Mouse (Mus musculus) telencephalon, adult 2 months (tissue): ENCODE data around the gene Trim52.
"Not testable (repeated sequence)": the region's sequence is repeated elsewhere in the genome, so short reads cannot be mapped to it uniquely, and the experiment has no call there.

Experiments
- DNase-seq: peaks from one replicate; pipeline ENCODE4 v3.0.0-alpha.2; 2011; ENCODE audit warnings: low read depth, low spot score

Gene Trim52

DNA sequence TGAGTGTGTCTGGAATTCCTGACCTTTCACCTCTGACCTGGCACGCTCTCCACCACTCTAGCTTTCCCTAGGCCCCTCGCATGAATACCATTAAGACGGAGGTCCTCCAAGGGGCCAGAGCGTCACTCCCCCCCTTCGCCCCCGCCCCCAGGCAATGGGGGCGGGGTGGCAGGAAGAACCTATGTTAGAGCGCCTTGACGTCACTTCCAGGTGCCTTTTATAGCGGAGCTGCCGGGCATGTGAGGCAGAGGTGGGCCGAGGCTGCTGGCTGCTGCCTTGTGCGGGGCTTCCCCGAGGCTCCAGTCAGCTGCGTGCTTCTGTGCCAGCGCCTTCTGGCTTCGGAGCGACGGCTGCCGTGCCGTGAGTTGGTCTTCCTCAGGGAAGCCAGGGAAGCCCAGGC, at the start of gene Trim52:
Gene Trim52 (plus strand): TSS at position 219 of the 400 bp plus-strand sequence.
- DNase-seq, result no peak

DNA sequence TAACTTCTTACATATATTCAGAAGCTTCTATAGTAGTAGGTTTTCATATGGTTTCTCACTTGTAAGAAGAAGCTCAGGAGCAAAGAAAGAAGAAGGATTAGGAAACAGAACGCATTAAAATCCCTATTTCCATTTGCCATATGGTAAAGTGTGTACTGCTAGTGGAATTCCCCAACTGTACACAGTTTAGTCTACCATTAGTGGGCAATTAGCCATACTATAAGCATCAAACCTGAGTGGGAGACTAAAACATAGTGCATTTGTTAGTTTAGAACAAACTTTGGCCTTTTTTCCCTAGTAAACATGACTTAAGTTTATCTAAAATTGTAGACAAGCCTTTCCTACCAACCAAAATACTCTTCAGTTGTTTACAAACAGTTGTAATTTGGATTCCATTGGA, 33.4 kb upstream of the Trim52 start:
- no peak for DNase-seq

DNA sequence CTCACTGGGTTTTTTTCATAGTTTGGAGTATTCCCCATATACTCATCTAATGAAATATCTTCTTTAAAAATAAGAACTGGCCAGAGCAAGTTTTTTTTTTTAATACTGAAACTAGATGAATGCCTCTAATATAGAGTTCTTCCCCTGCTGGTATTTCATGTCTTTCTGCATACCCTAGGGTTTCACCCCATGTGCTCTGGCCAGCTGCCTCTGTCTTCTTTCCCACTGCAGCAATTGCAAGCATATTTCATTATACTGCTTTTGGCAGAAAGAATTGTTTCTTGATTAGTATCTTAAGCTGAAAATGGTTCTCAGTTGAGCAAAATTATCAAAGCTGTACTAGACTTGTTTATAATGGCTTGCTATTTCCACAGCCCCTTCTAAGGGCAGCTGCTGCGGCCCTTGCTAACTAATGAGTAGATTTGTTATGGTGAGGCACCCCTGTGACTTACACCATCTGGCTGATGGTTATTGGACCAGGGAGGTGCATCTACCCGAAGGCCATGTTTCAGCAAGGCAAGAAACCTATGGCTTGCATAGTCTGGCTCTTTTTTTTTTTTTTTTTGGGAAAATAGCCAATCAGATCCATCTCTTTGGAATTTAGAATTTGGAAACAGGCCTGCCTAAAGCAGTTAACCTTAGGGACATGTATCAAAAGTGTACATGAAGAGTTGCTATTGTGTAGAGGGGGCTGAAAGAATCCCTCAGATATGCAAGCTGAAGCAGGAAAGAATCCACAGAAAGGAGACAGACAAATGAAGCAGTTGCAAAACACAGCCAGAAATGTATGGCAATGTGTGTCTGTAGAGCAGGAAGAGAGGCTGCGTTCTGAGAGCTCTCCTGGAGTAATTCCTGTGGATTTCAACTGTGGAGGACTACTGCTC, 30.6 kb upstream of the Trim52 start:
- no peak for DNase-seq

DNA sequence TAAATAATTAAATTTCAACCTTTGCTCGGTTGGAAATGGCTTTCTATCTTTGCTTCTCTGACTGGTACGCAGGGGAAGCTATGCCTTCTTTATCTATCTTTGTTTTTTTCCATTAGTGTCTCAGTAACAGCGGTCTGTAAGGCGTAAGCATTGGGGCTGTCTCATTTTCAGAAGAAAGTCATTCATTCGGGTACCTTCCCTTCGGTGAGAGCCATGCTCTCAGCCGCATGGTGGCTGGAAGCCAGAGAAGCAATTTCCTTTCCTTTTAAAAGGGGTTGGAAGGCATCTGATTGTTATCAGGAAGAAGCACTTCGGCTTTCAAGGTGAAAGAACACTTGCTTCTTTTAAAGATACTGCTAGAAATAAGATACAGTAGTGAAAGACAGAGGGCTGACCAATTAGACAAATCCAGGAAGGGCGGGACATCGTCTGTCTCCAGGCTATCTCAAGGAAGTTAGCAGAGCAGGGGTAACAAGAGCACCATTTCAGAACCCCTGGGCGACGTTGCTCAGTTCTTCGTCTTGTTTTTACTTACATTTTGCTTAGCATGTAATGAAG, 17.4 kb upstream of the Trim52 start:
- no peak for DNase-seq

DNA sequence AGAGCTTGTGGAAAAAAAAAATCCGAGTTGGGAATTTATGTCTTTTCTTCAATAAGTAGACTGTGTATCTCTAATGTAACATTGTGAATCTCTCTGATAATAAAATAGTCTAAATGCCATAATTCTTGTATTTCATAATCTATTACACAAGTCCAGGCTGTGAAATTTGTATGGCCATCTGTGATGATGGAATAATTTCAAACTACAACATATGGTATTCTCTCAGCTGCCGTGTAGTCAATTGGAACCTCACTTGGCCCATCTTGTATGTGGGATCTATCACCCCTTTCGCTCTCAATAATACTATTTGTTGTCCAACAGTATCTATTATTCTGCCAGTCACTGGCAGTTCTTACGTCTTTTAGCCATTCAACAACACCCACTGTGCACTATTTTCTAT, 9.2 kb upstream of the Trim52 start:
- DNase-seq, result peak; percentile 18

DNA sequence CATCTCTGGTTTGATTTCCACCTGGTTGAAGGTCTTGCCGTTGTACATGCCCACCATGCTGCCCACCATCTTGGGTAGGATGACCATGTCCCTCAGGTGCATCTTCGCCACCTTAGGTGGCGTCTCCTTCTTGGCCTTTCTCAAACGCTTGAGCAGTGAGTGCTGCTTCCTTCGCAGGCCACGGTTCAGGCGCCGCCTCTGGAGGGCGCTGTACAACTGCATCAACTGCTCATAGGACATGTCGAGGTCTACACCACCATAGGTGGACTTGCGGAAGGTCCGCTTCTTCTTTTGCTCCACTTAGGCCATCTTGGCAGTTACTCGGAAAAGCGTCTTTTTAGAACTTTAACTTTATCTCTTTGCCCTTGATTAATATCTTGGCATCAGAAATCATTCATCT, 5.1 kb upstream of the Trim52 start:
- no peak for DNase-seq

DNA sequence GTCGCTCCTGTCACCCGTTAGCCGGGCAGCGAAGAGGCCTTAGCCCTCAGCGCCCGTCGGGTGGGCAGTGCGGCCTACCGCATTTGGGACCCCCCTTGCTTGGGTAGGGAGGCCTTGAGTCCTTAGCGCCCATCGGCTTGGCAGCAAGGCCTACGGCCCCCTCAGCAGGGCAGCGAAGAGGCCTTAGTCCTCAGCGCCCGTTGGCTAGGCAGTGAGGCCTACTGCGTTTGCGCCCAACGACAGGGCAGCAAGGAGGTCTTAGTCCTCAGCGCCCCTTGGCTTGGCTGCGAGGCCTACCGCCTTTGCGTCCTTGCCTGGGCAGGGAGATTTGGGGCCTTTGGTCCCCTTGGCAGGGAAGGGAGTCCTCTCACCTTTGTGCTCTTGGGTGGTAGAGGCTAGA, 427 bp downstream of the Trim52 start:
- no peak for DNase-seq

DNA sequence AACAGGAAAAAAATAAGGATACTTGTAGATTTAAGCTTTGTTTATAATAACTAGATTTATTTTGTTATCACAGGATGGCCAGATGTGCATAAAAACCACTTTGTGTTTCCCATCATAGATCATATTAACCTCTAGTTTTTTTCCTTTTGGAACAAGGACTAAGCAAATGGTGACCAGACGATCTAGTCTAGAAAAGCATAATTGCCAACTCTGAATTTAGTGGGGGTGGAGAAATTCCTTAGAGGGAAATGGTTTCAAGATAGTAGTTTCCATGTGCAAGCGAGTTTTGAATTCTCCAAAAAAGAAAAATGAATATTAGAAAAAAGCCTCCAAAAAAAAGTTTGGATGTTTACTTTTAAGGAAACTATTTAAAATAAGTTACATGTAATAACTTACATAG, 13.4 kb downstream of the Trim52 start:
- DNase-seq, result no peak

DNA sequence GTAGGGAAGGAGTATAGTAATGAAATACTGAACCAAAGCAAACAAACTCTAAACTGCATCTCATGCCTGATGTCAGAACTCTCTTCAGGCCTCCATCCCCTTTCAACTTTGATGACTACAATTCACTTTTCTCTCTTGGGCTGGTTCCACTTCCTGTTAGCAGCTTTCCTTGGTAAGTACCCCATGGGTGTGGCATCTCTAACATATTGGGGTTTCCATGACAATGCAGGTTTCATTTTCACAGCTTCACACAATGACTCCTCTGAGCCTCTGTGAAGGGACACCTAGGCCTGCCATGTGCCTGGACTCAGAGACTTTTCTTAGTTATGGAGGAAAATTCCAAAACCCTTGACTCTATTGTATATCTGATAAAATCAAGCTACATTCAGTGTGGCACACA, 30.3 kb downstream of the Trim52 start:
- DNase-seq, result no peak

DNA sequence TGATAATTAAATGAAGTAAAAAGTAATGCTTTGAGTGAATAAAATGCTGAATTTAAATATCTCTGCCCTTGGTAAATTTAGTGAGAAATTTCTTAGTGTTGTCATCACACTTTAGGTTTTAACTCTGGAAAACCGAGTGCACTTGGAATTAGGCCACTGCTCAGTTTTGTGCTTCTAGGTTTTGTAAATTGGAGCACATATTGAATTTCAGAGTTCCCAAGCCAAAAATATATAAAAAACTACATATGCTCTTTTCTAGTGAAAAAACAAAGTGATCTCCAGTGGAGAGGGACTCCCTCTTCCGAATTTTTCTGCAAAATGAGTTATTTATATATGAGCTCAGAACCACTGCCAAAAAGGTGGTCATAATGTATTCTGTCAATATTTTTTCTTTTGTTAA, 45.2 kb downstream of the Trim52 start:
- peak; percentile 50 for DNase-seq

DNA sequence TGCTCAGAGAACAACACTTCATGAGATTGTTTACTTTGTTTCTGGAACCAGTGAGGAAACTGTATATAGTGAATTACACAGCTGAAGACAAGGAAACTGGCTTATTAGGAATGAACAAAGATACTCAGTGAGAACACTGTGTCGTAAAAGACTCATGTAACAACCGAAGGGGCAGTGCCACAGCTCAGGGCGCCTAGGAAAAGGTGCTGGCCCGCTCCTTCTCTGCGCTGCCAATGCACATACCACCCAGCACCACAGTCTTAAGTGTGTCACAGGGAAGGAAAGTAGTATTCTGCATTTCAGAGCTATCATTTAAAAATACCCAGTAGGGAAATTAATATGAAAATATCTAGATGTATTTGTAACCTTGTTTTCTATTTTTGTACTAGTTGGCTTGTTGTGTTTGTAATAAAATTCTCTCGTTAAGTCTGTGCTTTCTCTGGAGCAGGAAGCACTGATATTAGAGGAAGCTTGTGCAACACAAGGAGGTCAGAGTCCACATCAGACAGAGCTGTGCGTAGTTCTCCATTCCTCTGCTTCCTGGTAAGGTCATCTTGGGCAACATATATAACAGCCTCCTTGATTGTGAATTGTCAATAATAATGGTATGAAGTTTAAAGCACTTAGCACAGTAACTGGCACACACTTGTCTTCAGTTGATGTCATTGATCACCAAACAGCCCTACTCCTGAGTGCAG, 49.0 kb downstream of the Trim52 start:
- DNase-seq, result no peak

DNA sequence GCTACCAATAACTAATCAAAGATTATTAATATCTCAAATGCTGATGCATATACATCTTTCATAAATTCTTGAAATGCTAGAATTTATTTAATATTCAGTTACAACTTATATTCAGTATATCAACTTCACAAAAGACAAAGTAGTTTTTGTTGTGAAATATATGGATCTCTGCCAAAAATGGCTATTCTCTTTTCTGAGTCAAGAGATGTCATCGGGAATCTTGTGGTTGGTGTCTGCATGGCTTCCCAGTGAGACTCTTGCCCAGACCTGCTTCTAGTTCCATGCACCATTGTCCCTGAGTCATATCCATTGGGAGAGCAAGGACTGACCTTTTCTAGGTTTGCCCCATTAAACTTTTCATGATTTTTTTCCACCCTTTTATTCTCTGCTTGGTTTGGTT, 50.5 kb downstream of the Trim52 start:
- no peak for DNase-seq

DNA sequence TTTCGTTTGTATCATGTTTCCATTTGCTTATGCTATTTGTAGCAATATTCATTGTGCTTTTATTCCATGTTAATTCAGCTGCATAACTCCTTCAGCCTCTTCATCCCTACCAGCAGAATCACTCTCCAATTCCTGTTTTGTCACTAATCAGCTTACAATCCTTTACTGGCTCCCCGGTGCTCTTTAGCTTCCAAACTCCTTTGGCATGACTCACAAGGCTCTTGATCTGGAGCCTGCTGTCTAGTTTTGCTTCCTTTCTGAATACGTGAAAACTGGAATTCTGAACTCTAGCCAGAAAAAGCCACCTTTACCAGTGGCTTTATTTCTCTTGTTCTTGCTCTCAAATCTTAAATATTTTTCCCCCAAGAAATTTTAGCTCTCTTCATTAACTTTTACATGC, 56.3 kb downstream of the Trim52 start:
- no peak for DNase-seq

DNA sequence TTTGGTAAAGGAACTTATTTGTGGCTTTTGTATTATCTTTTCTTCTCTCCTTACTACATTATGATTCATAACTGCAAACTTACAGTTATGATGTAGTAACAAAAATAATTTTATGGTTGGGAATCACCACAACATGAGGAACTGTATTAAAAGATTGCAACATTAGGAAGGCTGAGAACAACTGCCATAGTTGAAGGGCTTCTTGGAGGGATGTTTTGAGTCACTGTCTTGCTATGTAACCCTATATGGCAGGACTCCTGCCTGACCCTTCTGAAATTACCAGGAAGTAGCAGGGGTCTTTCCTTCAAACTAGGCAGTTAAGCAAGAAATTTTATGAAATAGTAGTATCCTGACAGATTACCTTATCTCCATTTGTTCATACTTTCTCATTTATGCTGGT, 57.2 kb downstream of the Trim52 start:
- DNase-seq, result no peak

DNA sequence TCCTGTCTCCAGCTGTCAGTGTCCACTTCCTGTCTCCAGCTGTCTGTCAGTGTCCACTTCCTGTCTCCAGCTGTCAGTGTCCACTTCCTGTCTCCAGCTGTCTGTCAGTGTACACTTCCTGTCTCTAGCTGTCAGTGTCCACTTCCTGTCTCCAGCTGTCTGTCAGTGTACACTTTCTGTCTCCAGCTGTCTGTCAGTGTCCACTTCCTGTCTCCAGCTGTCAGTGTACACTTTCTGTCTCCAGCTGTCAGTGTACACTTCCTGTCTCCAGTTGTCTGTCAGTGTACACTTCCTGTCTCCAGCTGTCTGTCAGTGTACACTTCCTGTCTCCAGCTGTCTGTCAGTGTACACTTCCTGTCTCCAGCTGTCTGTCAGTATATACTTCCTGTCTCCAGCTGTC, 57.9 kb downstream of the Trim52 start:
- DNase-seq, result not testable (repeated sequence)

DNA sequence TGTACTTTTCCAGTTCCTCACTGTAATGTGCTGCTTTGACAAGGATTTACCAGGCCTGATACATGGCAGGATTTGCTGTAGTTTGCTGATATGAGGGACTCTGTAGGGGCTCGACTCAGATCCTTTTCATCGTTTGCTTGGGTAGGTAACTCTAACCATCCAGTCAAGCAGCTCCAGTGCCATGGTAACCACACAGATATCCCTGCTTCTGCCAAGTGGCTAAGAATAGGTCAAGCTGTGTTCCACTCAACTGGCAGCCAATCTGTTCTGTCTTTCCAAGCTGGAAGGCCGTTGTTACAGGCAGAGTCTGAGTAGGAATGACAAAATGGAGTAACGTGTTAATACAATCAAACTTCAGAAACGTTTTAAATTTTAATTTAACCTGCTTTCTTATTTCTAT, 70.9 kb downstream of the Trim52 start:
- DNase-seq, result peak; percentile 55

DNA sequence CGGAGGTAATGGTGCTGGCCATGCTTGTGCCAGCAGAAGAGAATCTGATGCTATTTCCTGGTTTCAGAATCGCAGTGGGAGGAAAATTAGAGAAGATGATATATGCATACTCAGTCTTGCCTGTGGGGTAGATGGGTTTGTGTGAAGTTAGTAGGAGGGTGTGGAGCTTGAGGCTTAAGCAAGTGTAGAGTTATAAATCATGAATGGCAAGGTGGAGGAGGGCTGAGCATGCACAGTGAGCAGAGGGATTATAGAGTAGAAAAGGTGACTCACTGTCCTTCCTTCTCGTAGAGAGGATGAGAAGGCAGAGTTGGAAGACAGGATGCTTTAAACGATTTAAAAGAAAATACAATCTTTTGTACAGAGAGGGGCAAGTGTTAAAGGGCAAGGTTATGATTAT, 72.2 kb downstream of the Trim52 start:
- peak; percentile 22 for DNase-seq

DNA sequence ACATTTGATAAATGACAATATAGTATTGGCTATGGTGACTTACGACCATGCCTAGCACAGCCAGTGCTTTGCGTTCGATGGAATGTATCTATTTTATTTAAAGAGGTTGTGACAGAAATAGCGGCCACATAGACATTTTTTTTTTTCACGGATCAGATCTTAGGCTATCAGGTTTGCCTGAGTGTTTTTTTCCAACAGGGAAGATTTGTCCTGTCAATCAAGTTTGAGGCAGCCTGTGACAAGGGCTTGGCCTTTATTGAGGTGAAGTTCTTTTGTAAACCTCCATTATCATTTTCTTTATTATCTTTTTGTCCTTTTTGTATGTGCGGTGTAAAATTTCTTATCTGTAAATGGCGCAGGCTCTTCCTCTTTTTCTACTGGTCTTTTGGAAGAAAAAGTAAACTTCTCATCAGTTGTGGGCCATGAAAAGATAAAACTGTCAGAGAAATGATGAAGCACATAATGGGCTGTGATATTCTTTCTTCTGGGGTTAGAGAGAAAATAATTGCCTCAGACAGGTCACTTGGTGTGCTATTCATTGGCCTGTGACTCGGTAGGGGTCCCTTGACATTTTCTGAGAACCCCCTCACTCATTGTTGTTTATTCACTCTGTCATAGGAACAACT, 73.2 kb downstream of the Trim52 start:
- DNase-seq, result no peak

DNA sequence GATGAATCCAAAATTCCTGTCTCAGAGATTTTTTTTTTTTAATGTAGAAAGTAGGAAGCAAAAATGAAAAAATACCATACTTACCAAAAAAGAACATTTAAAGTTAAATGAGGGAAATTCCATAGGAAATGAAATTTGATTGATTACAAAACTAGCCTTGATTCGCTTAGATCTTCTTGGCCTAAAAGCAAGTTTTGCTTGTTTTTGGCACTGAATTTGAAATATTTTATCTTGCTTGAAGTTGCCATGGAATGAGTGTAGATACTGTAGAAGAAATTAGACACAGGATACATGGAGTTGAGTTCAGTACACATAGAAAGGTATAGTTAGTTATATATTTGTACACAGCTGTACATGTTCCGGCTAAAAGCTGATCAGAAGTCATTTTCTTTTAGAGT, 73.7 kb downstream of the Trim52 start:
- DNase-seq, result no peak

DNA sequence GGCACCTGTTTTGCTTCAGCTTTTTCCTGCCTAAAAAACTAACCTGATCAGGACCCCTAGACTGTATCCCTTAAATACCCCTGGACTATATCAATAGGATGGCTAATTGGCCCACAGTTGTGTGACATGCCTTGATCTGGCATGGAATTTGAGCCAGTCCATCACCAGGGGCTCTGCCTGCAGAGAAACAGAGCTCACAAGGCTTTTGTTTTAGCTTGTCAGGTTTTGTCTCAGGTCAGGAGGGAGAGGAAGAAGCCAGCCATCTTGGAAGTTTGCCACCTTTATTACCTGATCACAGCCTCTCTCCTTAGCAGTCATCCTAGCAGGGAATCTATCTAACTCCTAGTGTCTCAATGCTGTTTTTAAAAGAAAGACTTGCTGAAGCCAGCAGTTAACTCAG, 74.6 kb downstream of the Trim52 start:
- DNase-seq, result no peak

DNA sequence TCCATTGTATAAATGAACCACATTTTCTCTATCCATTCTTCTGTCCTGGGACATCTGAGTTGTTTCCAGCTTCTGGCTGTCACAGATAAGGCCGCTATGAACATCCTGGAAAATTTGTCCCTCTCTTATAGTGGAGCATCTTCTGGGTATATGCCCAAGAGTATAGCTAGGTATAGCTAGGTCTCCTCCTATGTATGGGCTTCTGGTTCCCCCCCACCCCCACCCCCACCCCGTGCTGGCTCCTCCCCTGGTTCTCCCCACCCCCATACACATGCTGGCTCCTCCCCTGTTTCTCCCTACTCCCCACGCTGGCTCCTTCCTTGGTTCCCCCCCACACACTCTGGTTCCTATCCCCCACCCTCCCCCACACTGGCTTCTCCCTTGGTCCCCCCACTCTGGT, 78.0 kb downstream of the Trim52 start:
- no peak for DNase-seq
